Mouse (Mus musculus) neural tube, embryonic 15.5 days (tissue): ENCODE results near the gene Asb2. TPM values are rescaled to one million over a fixed set of nuclear protein-coding genes. Genes with fewer than 3 reads are reported as not detected.
A peak's percentile ranks its signal among the peaks of the same experiment; 100 is the strongest.

Experiments
- ATAC-seq: fragments of 200-750 bp; cut with Nextera tagmentation; 2 replicates; pipeline ENCODE4 v1.8.0; 2017; ENCODE audit warnings: mild to moderate bottlenecking, moderate TSS enrichment, moderate library complexity; ENCODE audit not compliant: low FRiP score
- H3K27ac ChIP-seq: fragments of 300-500 bp; sonication (generic); replicated peaks from 2 replicates; pipeline ENCODE4 v1.5.1; 2015; ENCODE audit warnings: mild to moderate bottlenecking, inconsistent platforms
- H3K27me3 ChIP-seq: fragments of 300-500 bp; sonication (generic); replicated peaks from 2 replicates; pipeline ENCODE4 v1.6.1; 2015; ENCODE audit warnings: inconsistent platforms
- H3K36me3 ChIP-seq: fragments of 300-500 bp; sonication (generic); 2 replicates; pipeline ENCODE4 v1.6.1; 2015; ENCODE audit warnings: inconsistent platforms
- H3K4me1 ChIP-seq: fragments of 300-500 bp; sonication (generic); 2 replicates; pipeline ENCODE4 v1.6.1; 2015; ENCODE audit warnings: inconsistent platforms
- H3K4me2 ChIP-seq: fragments of 300-500 bp; sonication (generic); 2 replicates; pipeline ENCODE4 v1.6.1; 2015; ENCODE audit warnings: inconsistent platforms, mild to moderate bottlenecking, moderate library complexity
- H3K4me3 ChIP-seq: fragments of 300-500 bp; sonication (generic); replicated peaks from 2 replicates; pipeline ENCODE4 v1.5.1; 2015; ENCODE audit warnings: mild to moderate bottlenecking, inconsistent platforms
- H3K9ac ChIP-seq: fragments of 300-500 bp; sonication (generic); replicated peaks from 2 replicates; pipeline ENCODE4 v1.6.1; 2015; ENCODE audit warnings: mild to moderate bottlenecking, inconsistent platforms
- H3K9me3 ChIP-seq: fragments of 300-500 bp; sonication (generic); replicated peaks from 2 replicates; pipeline ENCODE4 v1.6.1; 2016; ENCODE audit warnings: inconsistent platforms
- WGBS: fragments of 180-500 bp; shearing (Covaris S2); methylation state at CpG from one replicate; pipeline ENCODE4 v1.1.7; 2015; ENCODE audit warnings: mixed read lengths; 5-methylcytosine and 5-hydroxymethylcytosine counted together
- polyA plus RNA-seq: library from polyadenylated mRNA; unstranded; fragments of >200 nt; fragmentation: Nextera tagmentation; extraction: Ambion mirVana; gene quantifications from 2 replicates; pipeline ENCODE4 v1.2.1, GENCODE M21; 2015

The Asb2 gene
- polyA plus RNA-seq, 1 experiment from 2014 or later, result 2.1 TPM

GRCm38 (mm10) chr12:103313871-103314639, 41.7 kb downstream of the Asb2 start:
- H3K27ac ChIP-seq, result peak overlapping the region; percentile 83
- no peaks in the 10 kb centered on the region for H3K9me3 ChIP-seq
- no peaks in the 10 kb centered on the region for H3K36me3 ChIP-seq
- H3K27me3 ChIP-seq, result peaks cover 8% of the 10 kb centered on the region; the same call in 1 of the 2 replicates
- H3K4me1 ChIP-seq, result peaks cover 41% of the 10 kb centered on the region
- no peak overlapping the region for H3K4me3 ChIP-seq
- 17% methylated on average over 21 of the region's 21 CpGs for WGBS
- peak; percentile 61 for ATAC-seq
- H3K9ac ChIP-seq, result no peak overlapping the region
- H3K4me2 ChIP-seq, result peak overlapping the region; percentile 58

GRCm38 (mm10) chr12:103313274-103313673, 42.5 kb downstream of the Asb2 start:
- H3K4me2 ChIP-seq, result peak overlapping the region; percentile 58
- WGBS, result 40% methylated on average over 6 of the region's 6 CpGs
- peak overlapping the region; percentile 83 for H3K27ac ChIP-seq
- H3K27me3 ChIP-seq, result peaks cover 8% of the 10 kb centered on the region; the same call in 1 of the 2 replicates
- 0 out of 2 replicates have a peak, but pooled peaks have one; percentile 3 for ATAC-seq
- H3K4me1 ChIP-seq, result peaks cover 41% of the 10 kb centered on the region
- no peak overlapping the region for H3K4me3 ChIP-seq
- H3K9ac ChIP-seq, result no peak overlapping the region
- H3K36me3 ChIP-seq, result no peaks in the 10 kb centered on the region
- no peaks in the 10 kb centered on the region for H3K9me3 ChIP-seq

GRCm38 (mm10) chr12:103311921-103312320, 43.9 kb downstream of the Asb2 start:
- WGBS, result 91% methylated on average over 8 of the region's 8 CpGs
- Histone ChIP-seq H3K4me3 (no peak overlapping the region), H3K27ac (no peak overlapping the region), H3K9ac (no peak overlapping the region), H3K4me1 (peaks cover 41% of the 10 kb centered on the region), H3K4me2 (no peak overlapping the region), H3K36me3 (no peaks in the 10 kb centered on the region), H3K27me3 (peaks cover 8% of the 10 kb centered on the region; the same call in 1 of the 2 replicates), H3K9me3 (no peaks in the 10 kb centered on the region)
- no peak for ATAC-seq

GRCm38 (mm10) chr12:103310744-103311267, 45.0 kb downstream of the Asb2 start, which contains the start of gene Fam181a:
Fam181a (plus strand) TSS chr12:103310975.
- Histone ChIP-seq H3K27me3 (peaks cover 4% of the 10 kb centered on the region; the same call in 1 of the 2 replicates), H3K27ac (no peak within 1 kb of the TSS), H3K4me2 (no peak within 1 kb of the TSS), H3K9ac (no peak within 1 kb of the TSS), H3K4me3 (no peak within 1 kb of the TSS), H3K36me3 (no peaks in the 10 kb centered on the region), H3K9me3 (no peaks in the 10 kb centered on the region), H3K4me1 (peaks cover 35% of the 10 kb centered on the region)
- ATAC-seq, result no peak
- 87% methylated on average over 2 of the region's 2 CpGs for WGBS

GRCm38 (mm10) chr12:103306720-103307119, 49.1 kb downstream of the Asb2 start:
- WGBS, result 29% methylated on average over 3 of the region's 3 CpGs
- H3K4me3 ChIP-seq, result no peak overlapping the region
- H3K27ac ChIP-seq, result no peak overlapping the region
- H3K9me3 ChIP-seq, result no peaks in the 10 kb centered on the region
- H3K4me2 ChIP-seq, result no peak overlapping the region
- 0 out of 2 replicates have a peak, but pooled peaks cover 2% of the 10 kb centered on the region for H3K4me1 ChIP-seq
- no peaks in the 10 kb centered on the region for H3K36me3 ChIP-seq
- H3K9ac ChIP-seq, result no peak overlapping the region
- no peaks in the 10 kb centered on the region for H3K27me3 ChIP-seq
- ATAC-seq, result no peak

GRCm38 (mm10) chr12:103306224-103306623, 49.6 kb downstream of the Asb2 start:
- Histone ChIP-seq H3K36me3 (no peaks in the 10 kb centered on the region), H3K27ac (no peak overlapping the region), H3K9ac (no peak overlapping the region), H3K4me1 (0 out of 2 replicates have a peak, but pooled peaks cover 2% of the 10 kb centered on the region), H3K9me3 (no peaks in the 10 kb centered on the region), H3K27me3 (no peaks in the 10 kb centered on the region), H3K4me3 (no peak overlapping the region), H3K4me2 (no peak overlapping the region)
- peak; percentile 68; the same call in 1 of the 2 replicates for ATAC-seq
- WGBS, result 47% methylated on average over 2 of the region's 2 CpGs

GRCm38 (mm10) chr12:103302960-103303359, 52.8 kb downstream of the Asb2 start:
- no peak overlapping the region for H3K4me2 ChIP-seq
- no peaks in the 10 kb centered on the region for H3K9me3 ChIP-seq
- 93% methylated on average over 1 of the region's 1 CpGs for WGBS
- H3K9ac ChIP-seq, result no peak overlapping the region
- no peak overlapping the region for H3K4me3 ChIP-seq
- ATAC-seq, result no peak
- H3K27ac ChIP-seq, result no peak overlapping the region
- H3K4me1 ChIP-seq, result 0 out of 2 replicates have a peak, but pooled peaks cover 5% of the 10 kb centered on the region
- H3K36me3 ChIP-seq, result no peaks in the 10 kb centered on the region
- no peaks in the 10 kb centered on the region for H3K27me3 ChIP-seq

- Histone ChIP-seq H3K9me3 (no peaks in the 10 kb centered on the region), H3K27ac (no peak overlapping the region), H3K9ac (no peak overlapping the region), H3K36me3 (no peaks in the 10 kb centered on the region), H3K4me2 (no peak overlapping the region), H3K4me1 (0 out of 2 replicates have a peak, but pooled peaks cover 5% of the 10 kb centered on the region), H3K27me3 (no peaks in the 10 kb centered on the region), H3K4me3 (no peak overlapping the region)
- WGBS, result 59% methylated on average over 2 of the region's 2 CpGs
- ATAC-seq, result no peak
These were observed 54.2 kb downstream of the Asb2 start for GRCm38 (mm10) chr12:103301645-103302044.

- WGBS, result 46% methylated on average over 9 of the region's 9 CpGs
These were observed 55.3 kb downstream of the Asb2 start for GRCm38 (mm10) chr12:103300493-103300892.

GRCm38 (mm10) chr12:103296292-103296691, 59.5 kb downstream of the Asb2 start:
- Histone ChIP-seq H3K4me1 (peaks cover 11% of the 10 kb centered on the region; the same call in 1 of the 2 replicates), H3K9me3 (no peaks in the 10 kb centered on the region), H3K4me3 (no peak overlapping the region), H3K27ac (0 out of 2 replicates have a peak overlapping the region, but pooled peaks have one; percentile 9), H3K27me3 (no peaks in the 10 kb centered on the region), H3K9ac (no peak overlapping the region), H3K4me2 (no peak overlapping the region), H3K36me3 (no peaks in the 10 kb centered on the region)
- peak; percentile 21; the same call in 1 of the 2 replicates for ATAC-seq
- WGBS, result 7% methylated on average over 4 of the region's 4 CpGs

More at GRCm38 (mm10) chr12:103300493-103300892, 55.3 kb downstream of the Asb2 start:
- Histone ChIP-seq H3K9ac (no peak overlapping the region), H3K27me3 (no peaks in the 10 kb centered on the region), H3K4me2 (no peak overlapping the region), H3K4me1 (peaks cover 11% of the 10 kb centered on the region; the same call in 1 of the 2 replicates), H3K36me3 (no peaks in the 10 kb centered on the region), H3K27ac (no peak overlapping the region), H3K4me3 (no peak overlapping the region), H3K9me3 (no peaks in the 10 kb centered on the region)
- no peak for ATAC-seq

- no peak overlapping the region for H3K4me3 ChIP-seq
- no peak overlapping the region for H3K27ac ChIP-seq
- H3K4me2 ChIP-seq, result no peak overlapping the region
- H3K27me3 ChIP-seq, result no peaks in the 10 kb centered on the region
- ATAC-seq, result no peak
- no peaks in the 10 kb centered on the region for H3K36me3 ChIP-seq
- peaks cover 8% of the 10 kb centered on the region; the same call in 1 of the 2 replicates for H3K4me1 ChIP-seq
- WGBS, result 88% methylated on average over 3 of the region's 3 CpGs
- H3K9me3 ChIP-seq, result no peaks in the 10 kb centered on the region
- no peak overlapping the region for H3K9ac ChIP-seq
These were observed 63.4 kb downstream of the Asb2 start for GRCm38 (mm10) chr12:103292366-103292765.
